Comparison of ENCODE assay signal across 23 mouse cellular contexts in the genomic region with DNA sequence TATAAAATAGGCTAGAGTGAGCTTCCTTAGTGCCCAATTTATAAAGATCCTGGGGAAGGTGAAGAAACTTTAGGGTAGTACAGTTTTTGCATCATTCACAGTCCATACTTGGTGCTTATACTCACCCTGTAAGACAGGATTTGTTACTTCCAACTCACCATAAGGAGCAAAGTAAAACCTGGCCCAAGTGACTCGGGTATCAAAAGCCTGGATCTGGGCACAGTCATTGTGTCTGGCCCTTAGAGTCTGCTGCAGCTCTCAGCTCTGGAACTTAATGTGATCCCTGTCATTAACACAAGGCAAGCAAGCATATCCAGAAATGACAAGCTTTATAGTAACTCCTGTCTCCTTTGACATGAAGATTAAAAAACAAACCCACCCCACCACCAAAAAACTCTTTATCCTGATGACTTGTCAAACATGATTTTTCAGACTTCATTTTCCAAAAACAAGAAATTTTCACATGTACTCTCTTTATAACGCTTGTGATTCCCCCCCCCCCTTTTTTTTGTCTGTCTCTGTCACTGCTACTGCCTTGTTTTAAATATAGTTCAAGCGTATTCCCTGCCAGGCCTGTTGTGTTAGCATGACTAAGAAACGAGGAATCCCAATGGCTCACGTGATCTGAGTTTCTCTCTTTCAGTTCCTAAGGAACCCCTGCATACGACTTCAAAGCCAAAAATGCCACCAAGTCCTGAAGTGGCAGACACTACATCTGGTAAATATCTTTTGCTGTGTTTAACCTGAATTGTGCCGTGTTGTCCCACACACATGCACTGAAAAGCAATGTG.
DNase-seq lines count a peak whose midpoint lies in the region; ATAC-seq lines count a peak whose summit lies in the region.
"Had no signal": no experiment of that assay in that cellular context is flagged by ENCODE, and none has a peak within 500 bp of the region (broad histone marks: within the 10 kb centered on the region; RNA-seq: fewer than 3 reads in every experiment).

No protein-coding gene starts in this region.

- no peaks in the 10 kb centered on the region for H3K9me3 ChIP-seq in heart, embryonic 10.5 days
- H3K9me3 ChIP-seq in heart, embryonic 15.5 days (replicated peaks) = no peaks in the 10 kb centered on the region
- H3K9me3 ChIP-seq: forebrain, embryonic 10.5 days; kidney, embryonic 15.5 days; liver, embryonic 13.5 days; megakaryocyte, embryonic 14.5 days had no signal

- ATAC-seq in heart, embryonic 15.5 days (replicated peaks; ENCODE audit: insufficient number of reproducible peaks, insufficient read depth, low FRiP score, low read depth) = peak; percentile 81; the same call in 1 of the 2 replicates
- ATAC-seq: intestine, postnatal 0 days had no signal

- no peak overlapping the region for H3K9ac ChIP-seq in heart, embryonic 15.5 days
- H3K9ac ChIP-seq: kidney, embryonic 15.5 days; liver, embryonic 13.5 days had no signal

- no peaks in the 10 kb centered on the region for H3K4me1 ChIP-seq in heart, embryonic 10.5 days
- peaks cover 6% of the 10 kb centered on the region for H3K4me1 ChIP-seq in heart, embryonic 15.5 days (replicated peaks)
- H3K4me1 ChIP-seq: forebrain, embryonic 10.5 days; kidney, embryonic 15.5 days; liver, embryonic 13.5 days; megakaryocyte, embryonic 14.5 days had no signal

- DNase-seq in heart, adult 18-20 months = peak; percentile 15 to 36
- DNase-seq in heart, embryonic 10.5 days (ENCODE audit: low spot score) = no peak
- DNase-seq in 3134 (ENCODE audit: extremely low read depth, insufficient read length, low spot score) = peak; percentile 15
- peak; percentile 25 for DNase-seq in Muller cell, postnatal 12 days (ENCODE audit: inconsistent ontology term)
- no peak for DNase-seq in thymus, adult 18-20 months
- DNase-seq in frontal cortex, postnatal 14 days (ENCODE audit: low spot score in 2 of 2) = no peak
- DNase-seq in kidney, postnatal 36 days = no peak
- DNase-seq: adrenal gland, postnatal 14 days; B cell, adult 2 months; cerebellum, adult 9-11 months; layer of hippocampus, adult 9-11 months; liver, embryonic 13.5 days; lung, adult 2 months; lung, postnatal 36 days; midbrain, embryonic 14.5 days; thymus, adult 2 months; thymus, postnatal 4 days had no signal

- H3K4me2 ChIP-seq in heart, embryonic 15.5 days = no peak overlapping the region
- H3K4me2 ChIP-seq: kidney, embryonic 15.5 days; liver, embryonic 13.5 days had no signal

- no peaks in the 10 kb centered on the region for H3K27me3 ChIP-seq in heart, embryonic 10.5 days (ENCODE audit: insufficient read depth, poor library complexity, severe bottlenecking)
- no peaks in the 10 kb centered on the region for H3K27me3 ChIP-seq in heart, embryonic 15.5 days
- H3K27me3 ChIP-seq: kidney, embryonic 15.5 days; liver, embryonic 13.5 days; megakaryocyte, embryonic 14.5 days had no signal

- H3K36me3 ChIP-seq in heart, embryonic 10.5 days = no peaks in the 10 kb centered on the region
- no peaks in the 10 kb centered on the region for H3K36me3 ChIP-seq in heart, embryonic 15.5 days
- H3K36me3 ChIP-seq: forebrain, embryonic 10.5 days; kidney, embryonic 15.5 days; liver, embryonic 13.5 days had no signal

- 45% methylated on average over 7 of the region's 7 CpGs for WGBS in heart, embryonic 10.5 days
- 26% methylated on average over 7 of the region's 7 CpGs for WGBS in heart, embryonic 15.5 days

- no peak overlapping the region for H3K4me3 ChIP-seq in heart, embryonic 10.5 days
- no peak overlapping the region for H3K4me3 ChIP-seq in heart, embryonic 15.5 days
- H3K4me3 ChIP-seq: forebrain, embryonic 10.5 days; kidney, embryonic 15.5 days; left cerebral cortex, adult 2 months; liver, embryonic 13.5 days; megakaryocyte, embryonic 14.5 days had no signal

- no peak overlapping the region for H3K27ac ChIP-seq in heart, embryonic 10.5 days
- H3K27ac ChIP-seq in heart, embryonic 15.5 days = peak overlapping the region; percentile 79
- H3K27ac ChIP-seq: forebrain, embryonic 10.5 days; kidney, embryonic 15.5 days; left cerebral cortex, adult 2 months; liver, embryonic 13.5 days had no signal

Comparison
In these comparisons a context has a peak if more than half of its experiments do, and no peak if none do; other contexts are left out.
1. DNase-seq: peak in heart, adult 18-20 months (2 of 2), 3134 (single experiment) and Muller cell, postnatal 12 days (single experiment); none in heart, embryonic 10.5 days (single experiment), thymus, adult 18-20 months (0 of 2), frontal cortex, postnatal 14 days (0 of 2) and kidney, postnatal 36 days (0 of 2).